Mouse (Mus musculus) embryonic facial prominence, embryonic 13.5 days (tissue): ENCODE measurements around the gene Actc1. TPM values are rescaled to one million over a fixed set of nuclear protein-coding genes. Genes with fewer than 3 reads are reported as not detected.

ENCODE experiments used
- ATAC-seq: fragments of 200-750 bp; cut with Nextera tagmentation; 2 replicates; pipeline ENCODE4 v1.8.0; 2017; ENCODE audit warnings: low read depth; ENCODE audit not compliant: insufficient number of reproducible peaks, insufficient read depth, low FRiP score, low TSS enrichment
- H3K27ac ChIP-seq: fragments of 300-500 bp; sonication (generic); 2 replicates; pipeline ENCODE4 v1.5.1; 2015; ENCODE audit warnings: moderate library complexity, mild to moderate bottlenecking, inconsistent platforms
- H3K27me3 ChIP-seq: fragments of 300-500 bp; sonication (generic); 2 replicates; pipeline ENCODE4 v1.6.1; 2015; ENCODE audit warnings: mild to moderate bottlenecking, inconsistent platforms
- H3K36me3 ChIP-seq: fragments of 300-500 bp; sonication (generic); 2 replicates; pipeline ENCODE4 v1.6.1; 2015; ENCODE audit warnings: mild to moderate bottlenecking, inconsistent platforms
- H3K4me1 ChIP-seq: fragments of 300-500 bp; sonication (generic); 2 replicates; pipeline ENCODE4 v1.6.1; 2015; ENCODE audit warnings: inconsistent platforms
- H3K4me2 ChIP-seq: fragments of 300-500 bp; sonication (generic); 2 replicates; pipeline ENCODE4 v1.6.1; 2015; ENCODE audit warnings: moderate library complexity, mild to moderate bottlenecking, inconsistent platforms
- H3K4me3 ChIP-seq: fragments of 300-500 bp; sonication (generic); 2 replicates; pipeline ENCODE4 v1.5.1; 2015; ENCODE audit warnings: mild to moderate bottlenecking, inconsistent platforms
- H3K9ac ChIP-seq: fragments of 300-500 bp; sonication (generic); 2 replicates; pipeline ENCODE4 v1.6.1; 2015; ENCODE audit warnings: mild to moderate bottlenecking, inconsistent platforms
- H3K9me3 ChIP-seq: fragments of 300-500 bp; sonication (generic); 2 replicates; pipeline ENCODE4 v1.6.1; 2016; ENCODE audit warnings: inconsistent platforms
- WGBS: fragments of 180-500 bp; shearing (Covaris S2); methylation state at CpG from one replicate; pipeline ENCODE4 v1.1.7; 2015; ENCODE audit warnings: mixed read lengths; 5-methylcytosine and 5-hydroxymethylcytosine counted together
- polyA plus RNA-seq: library from polyadenylated mRNA; unstranded; fragments of >200 nt; fragmentation: Nextera tagmentation; extraction: Ambion mirVana; gene quantifications from 2 replicates; pipeline ENCODE4 v1.2.1, GENCODE M21; 2015

Gene Actc1
- polyA plus RNA-seq, 1 experiment from 2014 or later = 115 TPM

- Histone ChIP-seq H3K27me3 (peaks cover 69% of the 10 kb centered on the region), H3K4me2 (peak overlapping the region; percentile 69)
- WGBS = 3% methylated on average over 19 of the region's 19 CpGs
These were observed 40.6 kb downstream of the Actc1 start for GRCm38 (mm10) chr2:114012749-114013211.

GRCm38 (mm10) chr2:114011838-114012237 is 41.5 kb downstream of the Actc1 start:
- ATAC-seq = no peak
- Histone ChIP-seq H3K4me3 (no peak overlapping the region), H3K9me3 (no peaks in the 10 kb centered on the region), H3K4me1 (peaks cover 9% of the 10 kb centered on the region), H3K4me2 (no peak overlapping the region), H3K9ac (no peak overlapping the region), H3K27ac (no peak overlapping the region), H3K36me3 (no peaks in the 10 kb centered on the region), H3K27me3 (peaks cover 61% of the 10 kb centered on the region)
- 51% methylated on average over 4 of the region's 4 CpGs for WGBS

More at GRCm38 (mm10) chr2:114012749-114013211, 40.6 kb downstream of the Actc1 start:
- H3K36me3 ChIP-seq = no peaks in the 10 kb centered on the region
- no peaks in the 10 kb centered on the region for H3K9me3 ChIP-seq
- H3K27ac ChIP-seq = no peak overlapping the region
- ATAC-seq = no peak
- peaks cover 9% of the 10 kb centered on the region for H3K4me1 ChIP-seq
- peak overlapping the region; percentile 45 for H3K4me3 ChIP-seq
- H3K9ac ChIP-seq = no peak overlapping the region

- no peaks in the 10 kb centered on the region for H3K36me3 ChIP-seq
- H3K27me3 ChIP-seq = peaks cover 30% of the 10 kb centered on the region
- H3K27ac ChIP-seq = no peak overlapping the region
- no peak overlapping the region for H3K4me3 ChIP-seq
- H3K9me3 ChIP-seq = no peaks in the 10 kb centered on the region
- peaks cover 3% of the 10 kb centered on the region; the same call in 1 of the 2 replicates for H3K4me1 ChIP-seq
- H3K4me2 ChIP-seq = no peak overlapping the region
- H3K9ac ChIP-seq = no peak overlapping the region
- no peak for ATAC-seq
- WGBS = 77% methylated on average over 2 of the region's 2 CpGs
These were observed 45.0 kb downstream of the Actc1 start for GRCm38 (mm10) chr2:114008321-114008720.

- Histone ChIP-seq H3K9me3 (no peaks in the 10 kb centered on the region), H3K9ac (no peak overlapping the region), H3K4me2 (no peak overlapping the region), H3K27ac (no peak overlapping the region), H3K4me1 (no peaks in the 10 kb centered on the region), H3K36me3 (no peaks in the 10 kb centered on the region), H3K4me3 (no peak overlapping the region), H3K27me3 (no peaks in the 10 kb centered on the region)
- WGBS = 59% methylated on average over 8 of the region's 8 CpGs
- no peak for ATAC-seq
These were observed 55.9 kb downstream of the Actc1 start for GRCm38 (mm10) chr2:113997484-113997883.

Other genes with a start within 250 kb of the Actc1 start
- gene Scg5, start 224.4 kb downstream of the Actc1 start, polyA plus RNA-seq = 2.7 and 3.8 TPM in 2 replicates
- gene Arhgap11a, start 204.9 kb downstream of the Actc1 start, polyA plus RNA-seq = 25.7 and 28.2 TPM in 2 replicates
- 0.18 TPM in 1 of 2 replicates, not detected in the other for gene Gjd2, start 39.9 kb downstream of the Actc1 start, polyA plus RNA-seq
- 47.0 and 48.1 TPM in 2 replicates for gene Aqr, start 133.5 kb upstream of the Actc1 start, polyA plus RNA-seq
- gene Zfp770, start 147.9 kb upstream of the Actc1 start, polyA plus RNA-seq = 3.9 and 5.9 TPM in 2 replicates